Mouse (Mus musculus): ENCODE data around the gene Sub1.

The Sub1 gene

DNA sequence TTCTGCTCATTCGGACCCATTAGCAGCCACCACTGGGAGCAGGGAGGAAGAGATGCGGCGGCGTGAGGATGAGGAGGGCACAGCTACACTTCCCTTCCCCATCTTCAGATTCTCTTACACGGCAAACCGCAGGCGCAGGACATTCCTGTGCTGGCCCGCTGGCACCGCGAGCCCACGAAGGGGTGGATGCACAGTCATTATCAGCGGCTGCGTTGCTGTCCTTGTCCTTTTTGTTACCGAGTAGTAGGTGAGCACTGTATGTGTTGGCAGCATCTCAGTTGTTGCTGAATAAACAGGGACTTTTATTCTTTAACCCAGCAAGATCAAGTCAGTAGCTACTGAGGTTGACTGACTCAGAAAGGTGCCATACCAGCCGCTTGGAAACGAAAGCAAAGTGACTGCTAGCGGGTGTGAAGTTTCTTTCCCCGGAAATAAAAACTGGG is 13.8 kb upstream of the Sub1 start:
- DNase-seq: no peak

GRCm38 (mm10) chr15:12009712-12010601 is 13.2 kb upstream of the Sub1 start:
- DNase-seq: no peak

DNA sequence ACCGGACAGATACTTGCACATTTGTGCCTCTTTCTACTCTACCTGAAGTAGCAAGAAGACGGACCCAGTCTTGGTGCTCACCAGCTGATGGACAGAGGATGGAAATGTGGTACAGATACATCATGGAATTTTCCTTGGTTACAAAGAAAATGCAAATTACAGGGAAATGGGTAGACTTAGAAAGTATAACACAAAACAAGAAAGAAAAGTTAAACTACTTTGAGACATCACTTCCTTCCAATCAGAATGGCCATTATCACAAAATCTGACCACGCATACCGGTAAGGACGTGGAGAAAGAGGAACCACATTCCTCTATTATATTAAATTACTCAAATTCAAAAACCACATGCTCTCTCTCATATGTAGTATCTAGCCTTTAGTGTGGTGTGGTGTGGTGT is 12.1 kb upstream of the Sub1 start:
- no peak for DNase-seq

DNA sequence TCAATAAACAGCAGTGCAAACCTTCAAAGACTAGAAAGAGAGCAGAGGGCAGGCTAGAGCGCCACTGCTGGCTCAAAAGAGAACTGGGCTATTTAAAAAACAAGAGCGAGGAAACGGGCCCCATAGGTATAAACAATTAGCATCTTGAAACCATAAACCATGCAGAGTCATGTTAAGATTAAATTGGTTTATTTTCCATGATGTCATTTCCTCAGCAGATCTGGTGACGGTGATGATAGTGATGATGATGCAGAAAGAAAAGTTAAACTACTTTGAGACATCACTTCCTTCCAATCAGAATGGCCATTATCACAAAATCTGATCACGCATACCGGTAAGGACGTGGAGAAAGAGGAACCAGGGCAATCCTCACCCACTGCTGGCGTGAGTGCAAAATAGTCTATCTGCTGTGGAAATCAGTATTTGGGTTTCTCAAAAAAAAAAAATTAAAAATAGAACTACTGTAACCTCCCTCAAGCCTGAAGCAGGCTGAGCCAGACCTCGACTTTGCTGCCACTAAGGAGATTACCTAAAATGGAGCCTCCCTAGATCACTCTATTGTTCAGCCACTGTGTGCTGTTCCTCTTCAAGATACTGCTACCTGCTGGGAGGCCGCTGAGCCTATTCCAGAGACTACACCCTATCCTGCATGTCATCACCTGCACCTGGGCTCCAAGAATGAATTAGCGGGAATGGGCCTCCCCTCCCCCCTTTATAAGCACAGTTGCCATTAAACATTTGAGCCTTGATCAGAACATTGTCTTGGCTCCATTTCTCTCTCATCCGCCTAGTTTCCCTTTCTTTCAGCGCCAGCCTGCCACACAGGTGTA is 11.4 kb upstream of the Sub1 start:
- DNase-seq: no peak

- no peak for DNase-seq
These were observed 10.6 kb upstream of the Sub1 start for GRCm38 (mm10) chr15:12007421-12007820.

DNA sequence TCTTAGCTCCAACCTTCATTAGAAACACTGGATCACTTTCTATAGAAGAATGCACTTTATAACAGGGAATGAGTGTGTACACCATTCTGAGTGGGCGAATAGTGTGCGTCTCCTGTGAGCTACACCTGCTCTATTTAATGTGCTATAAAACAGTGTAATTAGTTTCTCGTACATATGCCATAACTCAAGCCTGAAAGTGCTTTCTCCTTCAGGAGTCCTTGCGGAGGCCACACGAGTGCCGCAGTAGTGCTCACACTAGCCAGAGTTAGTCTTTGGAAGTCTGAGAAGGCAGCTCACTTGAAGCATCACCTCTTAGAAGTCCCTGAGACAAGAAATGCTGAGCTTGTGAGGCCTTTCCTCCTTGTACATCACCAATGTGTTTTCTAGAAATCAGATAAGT is 9.4 kb upstream of the Sub1 start:
- DNase-seq: no peak

DNA sequence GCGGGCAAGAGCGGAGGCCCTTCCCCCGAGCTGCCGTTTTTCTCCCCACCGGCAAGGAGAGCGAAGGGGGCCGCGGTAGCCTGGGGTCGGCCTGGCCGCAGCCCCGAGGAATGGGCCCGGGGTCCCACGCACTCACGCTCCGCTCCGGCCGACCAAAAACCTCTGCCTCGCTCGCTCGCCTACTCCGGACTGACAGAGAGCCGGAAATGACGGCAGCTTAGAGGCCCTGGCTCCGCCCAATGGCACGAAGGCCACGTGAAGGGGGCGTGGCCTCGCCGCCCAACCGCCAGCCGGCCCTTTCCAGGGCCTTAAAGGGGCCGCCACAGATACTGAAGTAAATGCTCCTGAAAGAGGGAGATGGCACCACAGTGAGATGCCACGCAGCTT is 975 bp downstream of the Sub1 start:
- peak; percentile 93 for DNase-seq

GRCm38 (mm10) chr15:11994921-11995814 is 1.6 kb downstream of the Sub1 start:
- peak; percentile 47 for DNase-seq

GRCm38 (mm10) chr15:11994006-11994405 is 2.8 kb downstream of the Sub1 start:
- no peak for DNase-seq

GRCm38 (mm10) chr15:11991552-11992113 is 5.2 kb downstream of the Sub1 start:
- no peak for DNase-seq

DNA sequence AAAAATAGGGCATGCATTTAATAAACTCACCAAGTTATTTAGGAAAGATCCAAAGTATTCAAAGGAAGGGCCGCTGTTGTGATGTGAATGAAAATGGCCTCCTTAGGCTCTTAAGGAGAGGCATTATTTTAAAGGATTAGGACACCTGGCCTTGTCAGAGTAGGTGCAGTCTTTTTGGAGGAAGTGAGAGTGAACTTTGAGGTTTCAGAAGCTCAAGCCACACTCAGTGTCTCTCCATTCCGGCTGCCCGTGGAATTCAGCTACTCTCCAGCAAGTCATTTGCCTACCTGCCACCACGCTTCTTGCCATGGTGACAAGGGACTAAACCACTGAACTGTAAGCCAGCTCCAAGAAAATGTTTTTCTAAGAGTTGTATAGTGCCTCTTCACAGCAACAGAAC is 8.2 kb downstream of the Sub1 start:
- no peak for DNase-seq

- no peak for DNase-seq
These were observed 8.9 kb downstream of the Sub1 start for GRCm38 (mm10) chr15:11987892-11988291.

- no peak for DNase-seq
These were observed 14.8 kb downstream of the Sub1 start for GRCm38 (mm10) chr15:11981985-11982384.

- no peak for DNase-seq
These were observed 15.3 kb downstream of the Sub1 start for GRCm38 (mm10) chr15:11981501-11981900.

DNA sequence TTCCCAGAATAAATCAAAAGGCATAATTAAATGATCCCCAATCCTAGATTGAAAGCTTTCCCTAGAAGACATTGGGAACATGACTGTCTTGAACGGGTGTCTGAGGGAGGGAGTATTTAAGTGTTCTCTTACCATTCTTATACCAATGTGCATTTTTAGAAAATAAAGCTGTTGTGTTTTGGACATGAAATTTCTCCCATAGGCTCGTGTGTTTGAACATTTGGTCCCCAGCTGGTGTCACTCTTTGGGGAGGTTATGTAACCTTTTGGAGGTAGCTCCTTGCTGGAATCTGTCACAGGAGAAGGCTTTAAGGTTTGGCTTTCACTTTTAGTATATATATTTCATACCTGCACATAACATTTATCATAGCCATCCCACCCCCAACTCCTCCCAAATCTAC is 18.6 kb downstream of the Sub1 start:
- no peak for DNase-seq

DNA sequence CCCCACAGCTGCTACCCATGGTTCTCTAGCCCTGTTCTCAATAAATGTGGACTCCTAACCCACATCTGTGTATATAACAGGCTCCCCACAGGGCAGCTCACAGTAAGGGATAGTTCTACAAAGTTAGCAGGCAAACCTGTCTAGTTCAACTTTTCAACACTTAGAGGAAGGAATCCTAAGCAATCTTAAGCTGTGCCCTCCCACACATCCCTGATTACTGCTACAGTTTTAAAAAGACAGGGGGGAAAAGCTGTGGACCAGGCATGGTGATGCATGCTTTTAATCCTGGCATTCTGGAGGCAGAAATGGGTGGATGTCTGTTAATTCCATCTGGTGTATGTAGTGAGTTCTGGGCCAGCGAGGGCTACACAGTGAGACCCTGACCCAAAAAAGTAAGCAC is 19.7 kb downstream of the Sub1 start:
- no peak for DNase-seq

- DNase-seq: no peak
These were observed 20.9 kb downstream of the Sub1 start for GRCm38 (mm10) chr15:11975836-11976235.

DNA sequence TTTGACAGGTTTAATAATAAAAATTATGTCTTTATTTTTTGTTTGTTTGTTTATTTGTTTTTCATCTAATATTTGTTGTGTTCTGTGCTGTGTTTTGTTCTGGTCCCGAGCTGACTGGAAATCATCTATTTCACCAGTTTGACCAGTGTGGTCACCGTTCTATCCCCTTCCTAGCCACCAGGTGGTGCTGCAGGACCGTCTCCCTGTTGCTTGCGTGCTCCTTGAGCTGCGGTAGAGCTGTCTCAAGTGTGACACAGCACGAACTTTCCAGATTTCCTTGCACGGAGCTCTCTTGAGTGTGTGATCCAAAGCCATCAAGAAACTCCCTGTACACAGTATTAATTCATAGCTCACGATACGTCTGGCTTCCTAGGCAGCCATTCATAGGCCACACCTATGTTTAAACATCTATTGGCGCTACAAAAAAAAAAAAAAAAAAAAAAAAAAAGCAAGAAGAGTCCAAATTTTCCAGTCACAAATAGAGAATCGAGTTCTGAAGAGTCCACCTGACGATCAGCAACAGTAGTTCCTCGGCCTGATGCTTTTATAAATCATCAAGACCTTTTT is 24.8 kb downstream of the Sub1 start:
- DNase-seq: peak; percentile 66

- no peak for DNase-seq
These were observed 26.2 kb downstream of the Sub1 start for GRCm38 (mm10) chr15:11970621-11971020.

DNA sequence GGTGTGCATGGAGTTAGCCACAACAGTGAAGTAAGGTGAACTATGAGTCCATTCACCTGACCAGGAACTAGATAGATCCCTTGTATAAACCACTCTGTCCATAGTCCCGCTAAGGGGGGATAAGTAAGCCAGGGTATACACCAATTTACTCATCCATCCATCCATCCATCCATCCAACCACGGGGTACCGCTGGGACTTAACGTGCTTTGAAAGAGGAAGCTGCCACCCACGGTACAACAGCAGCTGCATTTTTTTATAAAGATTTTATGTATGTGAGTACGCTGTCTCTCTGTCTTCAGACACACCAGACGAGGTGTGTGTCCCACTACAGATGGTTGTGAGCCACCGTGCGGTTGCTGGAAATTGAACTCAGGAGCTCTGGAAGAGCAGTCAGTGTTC is 27.9 kb downstream of the Sub1 start:
- DNase-seq: no peak

- no peak for DNase-seq
These were observed 30.4 kb downstream of the Sub1 start for GRCm38 (mm10) chr15:11966367-11966766.

- no peak for DNase-seq
These were observed 31.5 kb downstream of the Sub1 start for GRCm38 (mm10) chr15:11965201-11965845.
